Mouse (Mus musculus): ENCODE measurements around the gene Ripk1.
A peak's percentile ranks its signal among the peaks of the same experiment; 100 is the strongest.

Gene Ripk1

DNA sequence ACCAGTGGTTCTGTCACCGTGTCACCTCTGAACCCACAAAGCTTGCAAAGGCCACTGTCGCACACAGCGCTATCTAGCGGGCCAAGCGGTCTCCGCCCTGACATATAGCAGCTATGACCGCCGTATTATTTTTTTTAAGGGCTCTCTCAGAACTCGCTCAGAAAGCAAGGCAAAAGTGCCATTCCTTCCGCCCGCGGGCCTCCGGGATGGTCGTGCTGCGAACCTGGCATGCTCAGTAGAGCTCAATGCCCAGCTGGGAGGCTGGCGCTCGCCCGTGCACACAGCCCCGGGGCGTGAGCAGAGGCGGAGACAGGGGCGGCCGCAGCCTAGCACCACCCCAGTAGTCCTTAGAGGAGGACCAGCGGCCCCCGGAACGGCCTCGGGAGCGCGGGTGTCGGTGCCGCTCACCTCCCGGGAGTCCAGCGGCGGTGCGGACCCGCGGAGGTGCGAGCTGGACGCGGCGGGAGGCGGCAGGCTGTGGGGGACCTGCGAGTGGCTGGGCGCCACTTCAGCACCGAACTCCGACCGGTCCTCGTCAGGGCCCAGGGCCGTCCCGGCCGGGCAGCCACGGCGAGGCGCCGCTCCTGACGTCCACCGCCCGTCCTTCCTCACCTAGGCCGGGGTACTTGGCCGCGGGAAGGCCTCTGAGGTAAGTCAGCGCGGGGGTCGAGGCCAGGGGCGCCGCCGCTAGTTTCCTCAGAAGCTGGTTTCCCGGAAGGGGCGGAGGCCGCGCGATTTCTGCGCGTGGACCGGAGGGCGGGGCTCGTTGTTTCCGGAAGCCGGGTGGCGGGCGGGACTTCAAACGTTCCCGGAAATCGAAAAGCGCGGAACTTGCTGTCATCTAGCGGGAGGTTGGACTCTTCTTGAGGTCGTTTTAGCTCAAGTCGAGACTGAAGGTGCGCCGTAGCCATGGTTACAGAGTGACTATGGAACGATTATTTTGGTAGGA is at the start of gene Ripk1, which contains the start of gene Serpinb6a:
Gene Ripk1, plus strand, starts transcription at position 306 of the 949 bp plus-strand sequence.
Gene Serpinb6a, minus strand, starts transcription at position 737 of the 949 bp plus-strand sequence.
- DNase-seq (ENCODE audit: low spot score in 2 of 2), result peak; percentile 79 to 83

DNA sequence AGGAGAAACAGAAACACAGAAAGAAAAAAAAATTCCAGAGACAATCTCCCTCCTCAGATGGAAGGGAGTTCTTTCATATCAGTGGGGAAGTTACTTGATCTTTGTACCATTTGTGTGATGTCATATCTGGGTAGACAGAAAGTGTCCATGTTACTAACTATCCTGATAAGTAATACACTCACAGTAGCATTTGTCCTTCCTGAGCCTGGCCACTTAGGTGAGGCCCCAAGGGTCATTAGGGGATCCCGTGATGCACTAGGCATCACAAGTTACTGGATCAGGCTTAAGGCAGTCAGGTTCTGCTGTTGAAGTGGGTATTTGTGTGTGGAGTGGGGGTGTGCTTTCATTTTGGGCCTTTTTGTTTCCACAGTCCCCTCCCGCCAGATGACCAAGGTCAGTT is 49.2 kb upstream of the Ripk1 start:
- no peak for DNase-seq (ENCODE audit: low spot score in 2 of 2)

DNA sequence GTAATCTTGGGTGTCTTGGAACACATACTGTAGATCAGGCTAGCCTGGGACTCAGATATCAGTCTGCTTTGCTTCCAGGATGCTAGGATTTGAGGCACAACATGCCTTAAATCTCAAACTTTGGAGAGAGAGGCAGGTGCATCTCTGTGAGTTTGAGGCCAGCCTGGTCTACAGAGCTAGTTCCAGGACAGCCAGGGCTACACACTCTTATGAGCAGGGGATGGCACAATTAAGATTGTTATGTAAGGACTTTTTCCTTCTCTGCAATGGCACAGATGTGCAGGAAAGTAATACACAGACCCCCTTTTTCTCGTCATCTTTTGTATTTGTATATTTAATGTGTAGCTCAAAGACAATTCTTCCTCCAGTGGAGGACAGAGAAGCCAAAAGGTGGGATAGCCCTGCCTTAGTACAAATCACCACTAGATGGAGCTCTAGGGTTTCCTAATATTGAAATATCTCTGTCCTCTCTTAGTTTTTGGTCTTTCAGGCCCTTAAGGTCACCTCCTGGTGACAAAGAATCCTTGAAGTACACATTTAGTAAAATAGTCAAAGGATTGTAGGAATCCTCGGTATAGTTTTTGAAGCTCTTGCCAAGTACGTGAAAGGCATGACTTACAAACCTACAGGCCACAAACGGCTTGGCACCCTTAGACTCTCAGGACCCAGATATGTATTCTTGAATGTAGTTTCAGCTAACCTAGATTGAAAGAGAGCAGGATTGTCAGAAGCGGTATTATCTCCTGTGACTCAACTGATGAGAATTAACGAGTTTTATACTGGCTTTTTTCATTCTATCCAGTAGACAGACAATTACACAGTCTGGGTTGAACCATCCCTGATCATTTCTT is 45.4 kb upstream of the Ripk1 start:
- DNase-seq (ENCODE audit: low spot score in 2 of 2), result no peak

DNA sequence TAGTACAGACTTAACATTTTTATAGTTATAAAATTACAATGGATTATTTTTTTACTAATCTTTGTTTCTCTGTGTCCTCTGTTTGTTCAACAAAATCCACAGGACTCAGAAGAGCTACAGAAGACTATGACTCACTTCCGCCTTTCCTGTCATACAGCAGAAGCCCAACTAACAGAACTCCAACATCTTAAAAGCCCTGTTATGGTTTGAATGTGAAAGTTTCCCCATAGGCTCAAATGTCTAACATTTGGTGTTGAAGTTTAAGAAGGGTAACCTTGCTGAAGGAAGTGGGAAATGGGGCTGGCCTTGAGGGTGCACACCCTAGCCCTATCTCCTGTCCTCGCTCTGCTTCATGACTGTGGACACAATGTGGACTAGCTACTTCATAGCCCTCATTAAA is 42.4 kb upstream of the Ripk1 start:
- no peak for DNase-seq (ENCODE audit: low spot score in 2 of 2)

DNA sequence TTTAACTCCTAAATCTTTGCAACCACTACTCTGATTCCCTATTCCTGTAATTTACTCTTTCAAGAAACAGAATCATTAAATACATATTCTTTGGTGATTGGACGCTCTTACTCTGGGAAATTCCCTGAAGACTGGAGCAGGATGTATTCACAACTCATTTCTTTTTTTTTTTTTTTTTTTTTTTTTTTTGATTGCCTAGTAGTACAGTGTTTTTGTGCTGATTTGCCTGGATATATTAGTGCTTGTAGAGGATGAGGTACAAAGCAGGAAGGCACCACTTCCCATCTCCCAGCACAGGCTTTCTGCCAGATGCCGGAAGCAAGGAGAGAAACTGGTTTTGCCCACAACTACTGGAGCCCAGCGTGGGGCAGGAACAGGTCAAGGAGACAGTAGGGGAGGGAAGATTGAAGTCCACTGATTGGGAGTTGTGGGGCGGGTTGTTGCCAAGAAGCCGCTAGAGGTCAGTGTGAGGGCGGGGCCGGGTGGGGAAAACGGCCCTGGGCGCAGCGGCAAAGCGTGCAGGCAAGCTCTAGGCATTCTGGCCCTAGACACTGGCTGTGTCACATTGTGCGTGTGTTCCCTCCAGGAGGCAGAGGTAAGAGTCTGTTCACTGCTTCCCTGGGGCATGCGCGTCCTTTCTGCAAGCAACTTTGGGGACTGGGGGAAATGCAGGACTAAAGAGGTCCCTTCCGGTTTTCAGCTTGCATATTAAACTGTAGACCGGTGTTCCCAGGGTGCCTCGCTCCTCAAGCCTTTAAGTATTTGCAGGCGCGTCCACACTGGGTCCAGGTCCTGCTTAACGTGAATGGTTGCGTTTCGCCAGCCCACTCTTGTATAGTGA is 37.7 kb upstream of the Ripk1 start, which contains the start of gene Nqo2:
Gene Nqo2, plus strand, starts transcription at position 482 of the 841 bp plus-strand sequence.
- DNase-seq (ENCODE audit: low spot score in 2 of 2), result peak; percentile 34 to 41

DNA sequence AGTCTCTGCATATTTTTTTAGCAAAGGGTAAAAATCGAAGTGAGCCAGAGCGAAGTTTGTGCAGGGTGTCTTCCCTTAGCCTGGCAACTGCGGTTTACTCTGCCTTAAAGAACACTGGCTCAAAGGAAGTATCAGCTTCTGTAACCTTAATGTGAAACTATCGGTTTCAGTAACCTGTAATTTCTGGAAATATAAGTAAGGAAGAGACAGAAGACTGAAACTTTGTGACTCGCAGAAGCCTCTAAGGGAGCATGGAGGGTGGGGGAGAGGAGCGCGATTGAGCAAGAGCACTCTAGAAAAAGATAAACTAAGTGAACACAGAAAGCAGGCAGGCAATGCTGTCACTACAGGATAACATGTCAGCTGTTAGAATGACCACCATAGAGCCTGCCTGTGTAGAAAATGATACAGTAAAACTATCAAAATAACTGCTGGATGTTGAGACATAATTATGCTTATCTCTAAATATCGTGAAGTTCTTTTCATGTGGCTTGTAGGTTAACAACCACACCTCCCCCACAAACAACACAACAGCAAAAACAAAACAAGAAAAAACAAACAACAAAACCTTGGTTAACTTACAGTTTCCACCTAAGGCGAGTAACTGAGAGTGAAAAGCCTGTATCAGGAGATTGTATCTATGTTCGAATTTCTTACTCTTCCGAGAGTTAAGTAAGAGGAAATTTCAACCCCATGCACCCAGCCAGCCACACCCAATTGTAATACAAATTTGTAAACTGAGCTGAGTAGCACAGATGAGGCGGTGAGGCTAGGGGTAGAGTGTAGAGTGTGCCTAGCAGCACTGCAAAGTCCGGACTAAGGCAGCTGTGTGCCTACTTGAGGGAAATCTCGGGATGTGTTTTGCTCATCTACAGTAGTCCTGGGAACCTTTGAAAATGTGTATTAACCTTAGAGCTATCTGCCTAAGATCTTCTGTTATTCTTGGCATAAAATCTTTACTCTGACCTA is 36.8 kb upstream of the Ripk1 start:
- no peak for DNase-seq (ENCODE audit: low spot score in 2 of 2)

DNA sequence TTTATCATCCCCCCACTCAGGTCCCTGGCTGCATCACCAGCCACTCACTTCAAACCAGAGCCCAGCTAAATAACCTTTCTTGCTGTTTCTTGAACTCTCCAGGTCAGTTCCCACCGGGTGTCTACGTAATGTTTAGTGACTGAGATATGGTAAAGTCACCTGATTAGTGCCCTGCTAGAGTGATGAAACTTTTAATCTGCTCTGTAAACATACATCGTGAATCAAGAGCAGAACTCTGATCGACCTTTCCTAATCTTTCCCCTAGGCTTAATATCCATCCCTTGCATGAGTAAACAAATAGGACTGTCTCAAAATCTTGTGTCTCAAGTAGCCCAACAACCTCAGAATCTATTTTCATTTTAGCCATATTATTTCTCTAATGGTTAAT is 36.1 kb upstream of the Ripk1 start:
- DNase-seq (ENCODE audit: low spot score in 2 of 2), result no peak

DNA sequence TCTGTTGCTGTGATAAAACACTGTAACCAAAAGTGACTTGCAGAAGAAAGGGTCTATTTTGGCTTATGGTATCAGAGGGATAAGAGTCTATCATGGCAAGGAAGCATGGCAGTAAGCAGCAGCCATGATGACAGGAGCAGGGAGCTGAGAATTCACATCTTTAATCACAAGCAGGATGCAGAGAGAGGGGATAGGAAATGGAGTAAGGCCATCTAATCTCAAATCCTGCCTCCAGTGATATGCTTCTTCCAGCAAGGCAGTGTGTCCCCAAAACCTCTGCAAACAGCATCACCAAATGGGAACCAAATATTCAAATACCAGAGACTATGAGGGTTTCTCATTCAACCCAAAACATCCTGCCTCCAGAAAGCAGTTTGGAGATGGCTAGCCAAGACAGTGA is 35.6 kb upstream of the Ripk1 start:
- DNase-seq (ENCODE audit: low spot score in 2 of 2), result no peak

DNA sequence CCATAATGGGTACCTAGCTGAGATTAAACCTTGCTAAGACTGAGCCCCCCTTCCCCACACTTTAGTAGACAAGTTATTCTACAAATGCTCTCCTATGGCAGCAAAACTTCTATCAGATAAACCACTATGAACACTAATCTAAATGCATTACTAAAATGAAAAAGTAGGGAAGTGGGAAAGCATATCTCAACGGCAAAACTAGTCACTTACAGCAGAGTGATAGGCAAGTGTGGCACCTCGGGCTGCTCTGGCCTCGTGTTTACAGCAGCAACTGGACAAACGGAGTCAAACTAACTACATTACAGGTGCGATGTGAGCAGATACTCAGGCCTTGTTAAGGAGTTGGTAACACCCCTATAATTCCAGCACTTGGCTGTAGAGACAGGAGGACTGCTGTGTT is 12.5 kb upstream of the Ripk1 start:
- DNase-seq (ENCODE audit: low spot score in 2 of 2), result no peak

DNA sequence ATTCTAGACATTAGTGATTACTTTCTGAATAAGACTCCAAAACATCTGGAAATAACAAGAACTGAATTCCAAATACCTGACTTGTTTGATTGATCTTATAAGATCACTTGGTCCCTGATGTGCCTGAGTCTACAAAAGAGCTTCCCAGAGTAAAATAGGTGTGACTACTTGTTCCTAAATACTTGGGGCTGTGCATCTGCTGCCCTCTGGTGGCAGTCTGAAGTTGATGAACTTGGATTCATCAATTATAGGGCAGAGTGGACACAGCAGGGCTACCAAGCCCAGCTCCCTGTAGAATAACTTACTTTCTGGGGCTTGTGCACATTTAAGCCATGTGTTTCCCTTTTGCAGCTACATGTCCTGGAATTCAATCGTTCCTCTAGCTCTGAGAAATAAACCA is 7.0 kb upstream of the Ripk1 start:
- DNase-seq (ENCODE audit: low spot score in 2 of 2), result peak; percentile 11 to 40

DNA sequence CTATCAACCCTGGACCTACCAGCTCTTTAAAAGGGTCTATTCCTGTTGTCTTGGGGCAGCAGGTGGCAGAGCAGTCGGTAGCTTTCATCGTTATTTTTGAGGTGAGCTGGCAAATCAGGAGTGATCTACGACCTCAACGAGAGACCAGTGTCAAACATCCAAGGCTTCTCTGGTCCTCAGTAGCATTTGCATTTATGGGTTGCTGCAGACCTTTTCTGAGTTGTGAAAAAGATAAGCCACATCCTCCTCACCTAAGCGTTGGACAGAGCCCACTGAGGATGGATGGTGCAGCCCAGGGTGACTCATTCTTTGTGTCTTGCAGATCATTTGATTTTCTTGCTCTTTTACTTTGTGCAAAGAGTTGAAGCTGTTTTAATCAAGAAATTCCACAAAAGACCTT is 895 bp downstream of the Ripk1 start:
- no peak for DNase-seq (ENCODE audit: low spot score in 2 of 2)

DNA sequence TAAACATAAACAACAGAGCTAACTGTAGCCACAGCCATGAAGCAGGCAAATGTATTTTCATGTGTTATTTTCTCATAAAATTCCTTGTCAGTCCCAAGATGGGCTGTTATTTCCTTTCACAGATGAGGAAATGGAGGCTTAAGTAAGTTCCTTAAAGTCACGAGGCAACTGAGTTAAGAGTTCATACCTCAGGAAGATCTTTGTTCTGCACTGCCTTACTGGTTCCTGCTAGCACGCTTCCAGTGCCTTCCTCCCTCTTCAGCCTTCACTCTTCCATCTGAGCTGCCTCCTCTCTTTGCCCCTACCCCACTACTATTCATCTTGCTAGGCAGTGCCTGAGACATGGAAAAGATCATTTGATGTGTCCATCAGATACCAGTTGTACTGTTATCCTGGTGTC is 5.1 kb downstream of the Ripk1 start:
- DNase-seq (ENCODE audit: low spot score in 2 of 2), result no peak

DNA sequence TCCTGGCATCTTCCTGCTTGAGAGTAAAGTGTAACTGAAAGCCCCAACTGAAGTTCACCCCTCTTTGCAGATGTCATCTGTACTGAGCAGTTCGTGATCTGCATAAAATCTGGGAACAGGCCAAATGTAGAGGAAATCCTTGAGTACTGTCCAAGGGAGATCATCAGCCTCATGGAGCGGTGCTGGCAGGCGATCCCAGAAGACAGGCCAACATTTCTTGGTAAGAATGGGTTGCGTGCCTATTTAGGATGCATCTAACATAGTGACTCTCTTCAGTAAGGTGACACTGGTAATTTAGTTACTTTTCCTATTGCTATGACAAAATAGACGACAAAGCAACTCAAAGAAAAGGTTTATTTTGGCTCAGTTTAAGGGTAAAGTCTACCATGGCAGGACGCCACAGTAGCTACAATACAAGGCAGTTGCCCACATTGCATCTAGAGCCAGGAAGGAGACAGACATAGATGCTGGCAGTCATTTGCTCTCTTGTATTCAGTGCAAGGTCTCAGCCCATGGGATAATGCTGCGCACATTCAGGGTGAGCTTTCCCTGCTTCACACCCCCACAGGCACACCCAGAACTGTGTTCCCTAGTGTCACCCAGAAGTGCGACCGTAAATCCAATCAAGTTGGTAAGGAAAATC is 14.9 kb downstream of the Ripk1 start:
- DNase-seq (ENCODE audit: low spot score in 2 of 2), result no peak

DNA sequence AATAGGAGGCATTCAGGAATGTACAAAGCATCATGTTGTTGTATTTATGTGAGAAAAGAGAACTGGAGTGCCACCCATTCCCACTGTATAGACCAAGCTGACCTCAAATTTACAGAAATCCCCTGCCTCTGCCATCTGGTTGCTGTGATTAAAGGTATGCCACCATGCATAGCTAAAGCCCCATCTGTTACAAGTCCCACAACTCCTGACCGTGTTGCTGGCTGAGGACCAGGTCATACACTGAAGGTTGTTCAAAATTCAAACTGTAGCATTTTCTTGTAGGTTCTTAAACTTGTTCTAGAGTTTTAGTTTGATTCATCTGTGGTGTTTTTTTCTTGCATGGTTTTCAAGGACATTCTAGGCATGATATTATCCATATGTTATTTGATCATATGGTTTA is 16.4 kb downstream of the Ripk1 start:
- no peak for DNase-seq (ENCODE audit: low spot score in 2 of 2)

DNA sequence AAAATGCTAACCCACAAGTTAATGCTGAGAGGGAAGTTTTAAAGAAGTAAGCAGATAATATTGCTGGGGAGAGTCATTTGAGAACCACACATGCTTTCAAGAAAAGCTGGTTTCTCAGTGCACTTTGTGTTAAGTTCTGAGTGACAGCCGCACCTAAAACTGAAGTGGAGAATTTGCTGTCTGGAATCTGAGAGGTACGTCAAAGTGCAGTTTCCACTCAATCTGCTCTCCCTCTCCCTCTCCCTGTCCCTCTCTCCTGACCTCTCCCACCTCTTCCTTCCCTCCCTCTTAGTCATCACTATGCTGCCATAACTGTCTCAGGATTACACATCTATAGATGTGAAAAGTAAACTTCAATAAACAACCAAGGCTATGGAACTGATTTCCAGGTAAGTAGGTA is 19.8 kb downstream of the Ripk1 start:
- DNase-seq (ENCODE audit: low spot score in 2 of 2), result no peak

DNA sequence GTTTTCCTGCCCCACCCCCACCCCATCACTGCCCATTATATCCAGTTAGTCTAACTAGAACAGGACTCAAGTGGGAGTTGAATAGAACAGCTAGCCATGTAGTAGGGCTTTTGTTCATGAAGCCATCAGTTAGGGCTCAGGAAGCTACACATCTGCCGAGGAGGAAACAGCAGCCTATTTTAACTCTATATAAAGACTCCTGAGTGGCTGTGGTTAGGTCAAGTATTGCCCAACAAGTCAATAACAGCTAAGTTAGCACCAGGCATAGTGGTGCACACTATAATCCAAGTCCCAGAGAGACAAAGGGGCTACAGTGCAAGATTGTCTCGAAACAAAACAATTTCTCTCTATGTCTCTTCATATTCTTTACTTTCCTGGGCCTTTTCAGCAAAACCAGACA is 29.9 kb downstream of the Ripk1 start:
- no peak for DNase-seq (ENCODE audit: low spot score in 2 of 2)

DNA sequence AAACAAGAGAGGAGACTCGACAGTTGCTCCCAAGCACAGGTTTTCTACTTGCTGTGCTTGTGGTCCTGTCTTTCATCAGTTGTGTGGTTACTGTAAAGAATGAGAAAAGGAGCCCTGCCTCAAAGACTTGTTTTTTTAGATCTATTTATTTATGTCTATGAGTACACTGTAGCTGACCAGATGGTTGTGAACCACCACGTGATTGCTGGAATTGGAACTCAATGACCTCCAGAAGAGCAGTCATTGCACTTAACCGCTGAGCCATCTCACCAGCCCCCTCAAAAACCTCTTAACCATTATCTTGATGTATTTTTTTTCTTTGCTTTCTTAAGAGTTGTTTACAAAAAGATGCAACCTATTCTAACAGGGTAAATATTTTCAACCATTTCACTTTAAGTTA is 33.3 kb downstream of the Ripk1 start:
- no peak for DNase-seq (ENCODE audit: low spot score in 2 of 2)

DNA sequence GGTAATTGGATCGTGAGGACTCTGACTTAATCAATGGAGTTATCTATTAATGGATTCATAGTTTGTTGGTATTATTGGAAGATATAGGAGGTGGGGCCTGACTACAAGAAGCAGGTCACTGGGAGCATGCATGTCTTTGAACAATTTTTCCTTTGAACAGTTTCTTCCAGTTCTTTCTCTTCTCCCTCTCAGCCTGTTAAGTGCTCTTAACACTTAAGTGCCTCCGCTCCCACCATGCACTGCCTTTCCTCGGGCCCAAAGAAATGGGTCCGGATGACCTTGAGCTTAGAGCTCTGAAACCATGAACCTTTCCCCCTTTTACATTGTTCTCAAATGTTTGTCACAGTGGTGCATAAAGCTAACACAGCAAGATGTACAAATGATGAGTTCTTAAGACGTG is 34.6 kb downstream of the Ripk1 start:
- DNase-seq (ENCODE audit: low spot score in 2 of 2), result no peak

DNA sequence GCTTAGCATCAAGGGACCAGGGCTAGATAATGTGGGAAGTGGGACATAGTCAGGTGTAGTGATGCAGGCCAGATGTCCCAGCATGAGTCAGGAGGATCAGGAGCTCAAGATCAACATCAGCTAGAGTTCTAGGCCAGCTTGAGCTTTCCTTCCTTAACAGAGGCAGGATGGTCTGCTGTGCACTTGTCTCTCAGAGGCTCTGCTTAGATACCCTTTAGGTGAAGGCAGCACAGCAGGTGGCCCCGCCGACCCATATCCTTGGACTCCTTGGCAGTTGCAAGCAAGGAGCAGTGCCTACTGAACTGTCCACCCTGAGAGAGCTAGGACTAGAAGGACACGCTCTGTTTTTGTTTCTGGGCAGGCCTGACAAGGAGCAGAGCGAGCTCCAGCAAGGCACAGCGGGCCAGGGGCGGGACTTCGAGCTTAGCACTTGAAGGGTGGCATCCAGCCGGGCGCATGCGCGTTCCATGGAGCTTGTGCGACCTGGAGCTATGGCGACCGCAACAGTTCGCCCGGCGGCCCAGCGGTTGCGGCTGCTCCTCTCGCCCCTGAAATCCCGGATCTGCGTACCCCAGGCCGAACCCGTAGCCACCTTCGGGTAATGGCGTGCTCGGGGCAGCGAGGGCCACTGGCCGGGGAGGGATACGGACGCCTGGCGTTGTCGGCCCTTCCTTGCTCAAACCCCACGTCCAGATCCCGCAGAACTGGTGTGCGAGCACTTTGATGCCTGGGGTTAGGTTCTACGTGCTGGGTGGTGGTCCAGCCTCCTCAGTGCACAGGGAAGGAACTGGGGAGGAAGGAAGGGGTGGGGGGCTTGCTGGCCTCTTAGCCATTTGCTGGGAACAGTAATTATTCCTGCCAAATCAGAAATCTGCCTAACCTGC is 35.3 kb downstream of the Ripk1 start, which contains the start of gene Bphl:
Gene Bphl, plus strand, starts transcription at position 426 of the 884 bp plus-strand sequence.
- peak; percentile 87 to 91 for DNase-seq (ENCODE audit: low spot score in 2 of 2)
